Mouse (Mus musculus): ENCODE data around the gene Krt15.

- no peak for TF ChIP-seq POLR2A (IDR thresholded peaks at IDR 0.05; ENCODE audit: insufficient read depth, low read depth, low read length)
- no peak for TF ChIP-seq EP300 (IDR thresholded peaks at IDR 0.05; ENCODE audit: insufficient read depth, low read depth, low read length)
- no peak for TF ChIP-seq CTCF (IDR thresholded peaks at IDR 0.05)
Measured at GRCm38 (mm10) chr11:100112935-100113741, 22.6 kb downstream of the Krt15 start.

All from heart, adult 2 months (tissue).